Comparison of ENCODE assay signal across 22 mouse cellular contexts in genomic region chr2:97639941-97640340, GRCm38 (mm10).
DNase-seq lines count a peak whose midpoint lies in the region; ATAC-seq and TF ChIP-seq lines count a peak whose summit lies in the region.
"Had no signal": no experiment of that assay in that cellular context is flagged by ENCODE, and none has a peak within 500 bp of the region (broad histone marks: within the 10 kb centered on the region; RNA-seq: fewer than 3 reads in every experiment).

No protein-coding gene starts in this region.

- peak overlapping the region; percentile 1; the same call in 1 of the 2 replicates for H3K27ac ChIP-seq in left cerebral cortex, adult 2 months

- no peak for TF ChIP-seq CTCF in left cerebral cortex, adult 2 months (IDR thresholded peaks at IDR 0.05)

- no peak for DNase-seq in frontal cortex, postnatal 10 days (ENCODE audit: low spot score in 2 of 2)
- DNase-seq in left cerebral cortex, adult 2 months (ENCODE audit: extremely low spot score in 1 of 2, low spot score in 2 of 2) = no peak
- no peak for DNase-seq in left cerebral cortex, postnatal 10 days (ENCODE audit: extremely low spot score in 1 of 2, low spot score in 2 of 2)
- DNase-seq in brain, adult 2 months (ENCODE audit: low read depth, low spot score) = peak; percentile 56
- DNase-seq in telencephalon, adult 2 months (ENCODE audit: low read depth, low spot score) = peak; percentile 56
- no peak for DNase-seq in cerebellum, adult 18-20 months
- no peak for DNase-seq in MN1 (ENCODE audit: low spot score)
- DNase-seq: adrenal gland, adult 2 months; adrenal gland, adult 8-10 months; adrenal gland, postnatal 10 days; adrenal gland, postnatal 14 days; adrenal gland, postnatal 25 days; adrenal gland, postnatal 36 days; B cell, adult 2 months; cerebellum, adult 11 months; cerebellum, adult 11-12 months; cerebellum, adult 2 months; cerebellum, adult 8-10 months had no signal

- H3K4me3 ChIP-seq in left cerebral cortex, adult 2 months = no peak overlapping the region

- ATAC-seq in frontal cortex, adult (ENCODE audit: low TSS enrichment) = peak; percentile 90
- ATAC-seq: activated CD4-positive, CD25-positive, alpha-beta regulatory T cell, adult 4 months; CD4-positive, CD25-positive, alpha-beta regulatory T cell, adult 4 months; Patski had no signal

- intact Hi-C loops in left cerebral cortex, adult 2 months (cut with DNase I) = loop anchor here (2.0 kb wide), 1 partner anchor 67 kb away; no protein-coding TSS in a partner anchor
- intact Hi-C loops in left cerebral cortex, postnatal 10 days (cut with DNase I) = no loop called here

Comparison
In these comparisons a context has a peak if more than half of its experiments do, and no peak if none do; other contexts are left out.
1. DNase-seq: peak in brain, adult 2 months (single experiment) and telencephalon, adult 2 months (single experiment); none in frontal cortex, postnatal 10 days (0 of 2), left cerebral cortex, adult 2 months (0 of 2), left cerebral cortex, postnatal 10 days (0 of 2), cerebellum, adult 18-20 months (0 of 2) and MN1 (single experiment).